Mouse (Mus musculus) right cerebral cortex, postnatal 10 days (tissue): Measurements from ENCODE around the gene Olfr642.

Experiments
- DNase-seq, 2 experiments: peaks; one replicate each; pipeline ENCODE4 v3.0.0; 2021; ENCODE audit warnings: low spot score in 2 of 2

Olfr642 gene

DNA sequence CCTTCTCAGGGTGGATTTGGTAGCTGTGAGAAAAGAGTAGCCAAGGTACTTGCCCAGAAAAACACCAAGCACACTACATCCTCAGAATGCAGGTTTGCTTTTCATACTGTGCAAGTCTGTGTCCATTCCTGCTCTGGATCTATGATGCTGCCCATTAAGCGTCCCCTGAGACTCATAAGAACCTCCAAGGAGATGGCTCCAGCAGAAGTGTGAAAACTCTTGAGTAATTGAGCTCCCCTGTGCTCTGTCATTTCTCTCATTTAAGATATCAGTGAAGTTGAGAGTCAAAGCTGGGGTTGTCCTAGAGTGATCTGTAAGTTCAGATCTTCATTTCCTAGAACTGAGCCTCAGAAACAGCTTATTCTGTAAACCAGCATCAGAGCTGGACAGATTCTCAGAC lies at the start of gene Olfr642:
Olfr642 (minus strand) TSS at position 101 of the 400 bp plus-strand sequence.
- DNase-seq = no peak

DNA sequence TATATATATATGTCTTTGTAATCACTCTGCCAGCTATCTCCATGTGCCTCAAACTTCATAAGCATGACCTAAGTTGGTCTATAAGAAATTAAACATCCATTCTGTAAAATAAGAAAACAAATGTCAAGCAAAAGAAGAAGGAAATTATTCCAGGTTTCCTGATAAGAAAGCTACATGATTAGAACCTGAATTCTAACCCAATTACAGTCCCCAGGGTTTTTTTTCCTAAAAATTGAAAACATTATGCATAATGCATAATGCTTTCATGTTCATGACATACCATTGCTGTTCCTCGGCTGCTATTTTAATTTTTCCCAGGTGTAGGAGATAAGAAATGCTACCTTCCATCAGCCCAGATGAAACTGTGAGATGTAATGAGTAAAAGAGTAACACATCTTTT lies 32.9 kb upstream of the Olfr642 start, which contains the start of gene Olfr645:
Olfr645 (minus strand) TSS at position 101 of the 400 bp plus-strand sequence.
- DNase-seq = no peak

DNA sequence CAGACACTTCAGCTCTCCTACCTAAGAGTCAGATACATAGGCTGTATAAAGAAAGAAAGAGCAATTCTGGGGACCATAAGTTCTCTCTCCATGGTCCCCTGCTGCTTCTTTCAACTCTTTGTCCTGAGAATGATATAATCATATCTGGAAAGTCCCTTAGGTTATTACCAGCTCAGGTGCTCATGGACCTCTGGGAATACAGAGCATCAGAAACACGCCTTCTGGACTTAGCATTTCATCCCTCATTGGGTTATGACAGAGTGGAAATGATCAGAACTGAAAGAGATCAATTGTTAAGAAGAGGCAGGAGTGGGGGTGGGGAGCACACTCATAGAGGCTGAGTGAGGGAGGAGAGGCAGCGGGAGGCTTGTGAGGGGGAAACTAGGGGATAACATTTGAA lies 19.3 kb upstream of the Olfr642 start, which contains the start of gene Olfr644:
Olfr644 (minus strand) TSS at position 101 of the 400 bp plus-strand sequence.
- DNase-seq = no peak

DNA sequence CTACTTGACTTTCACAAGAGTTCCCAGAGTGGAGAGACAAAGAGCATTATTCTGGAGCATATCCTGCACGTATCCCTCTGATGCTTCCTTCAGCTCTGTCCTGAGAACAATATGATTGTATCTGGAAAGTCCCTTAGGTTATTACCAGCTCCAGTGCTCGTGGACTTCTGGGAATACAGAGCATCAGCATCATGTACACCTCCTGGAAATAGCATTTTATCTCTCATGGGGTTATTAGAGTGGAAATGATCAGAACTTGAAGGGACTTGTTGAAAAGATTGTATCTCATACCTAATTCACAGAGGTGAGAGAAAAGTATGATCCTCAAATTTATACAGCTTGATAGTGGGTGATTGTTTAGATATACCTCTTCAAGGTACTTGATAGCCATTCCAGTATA lies 8.9 kb upstream of the Olfr642 start, which contains the start of gene 4930516K23Rik:
4930516K23Rik (minus strand) TSS at position 101 of the 400 bp plus-strand sequence.
- DNase-seq = no peak

DNA sequence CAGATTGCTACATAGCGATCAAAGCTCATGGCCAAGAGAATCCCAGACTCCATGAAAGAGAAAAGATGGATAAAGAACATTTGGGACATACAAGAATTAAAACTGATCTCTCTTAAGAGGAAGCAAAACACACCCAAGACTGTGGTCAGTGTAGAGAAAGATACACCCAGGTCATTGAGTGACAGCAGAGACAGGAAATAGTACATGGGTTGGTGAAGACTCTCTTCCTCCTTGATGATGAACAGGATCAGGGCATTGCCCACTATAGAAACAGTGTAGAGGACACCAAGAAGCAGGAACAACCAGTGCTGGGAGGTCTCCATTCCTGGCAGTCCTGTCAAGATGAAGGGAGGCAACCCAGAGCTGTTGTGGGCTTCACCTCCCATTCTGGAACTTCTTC lies 6.7 kb upstream of the Olfr642 start:
- no peak for DNase-seq

DNA sequence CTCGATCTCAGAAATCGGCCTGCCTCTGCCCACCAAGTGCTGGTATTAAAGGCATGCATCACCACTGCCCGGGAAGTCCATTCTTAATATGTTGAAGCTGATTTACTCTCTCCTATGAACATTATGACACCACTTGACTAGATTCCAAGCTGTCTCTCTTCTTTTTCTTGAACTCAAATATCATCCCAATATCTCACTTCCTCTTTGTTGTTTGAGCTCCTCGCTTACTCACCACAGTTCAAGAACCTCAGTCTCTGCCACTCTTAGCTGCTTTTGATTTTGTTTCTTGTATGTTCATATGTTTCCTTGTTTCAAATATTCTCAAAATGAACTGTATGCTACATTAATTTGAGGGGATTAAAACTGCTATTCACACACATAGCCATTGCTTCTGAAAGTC lies 1.7 kb downstream of the Olfr642 start:
- no peak for DNase-seq

DNA sequence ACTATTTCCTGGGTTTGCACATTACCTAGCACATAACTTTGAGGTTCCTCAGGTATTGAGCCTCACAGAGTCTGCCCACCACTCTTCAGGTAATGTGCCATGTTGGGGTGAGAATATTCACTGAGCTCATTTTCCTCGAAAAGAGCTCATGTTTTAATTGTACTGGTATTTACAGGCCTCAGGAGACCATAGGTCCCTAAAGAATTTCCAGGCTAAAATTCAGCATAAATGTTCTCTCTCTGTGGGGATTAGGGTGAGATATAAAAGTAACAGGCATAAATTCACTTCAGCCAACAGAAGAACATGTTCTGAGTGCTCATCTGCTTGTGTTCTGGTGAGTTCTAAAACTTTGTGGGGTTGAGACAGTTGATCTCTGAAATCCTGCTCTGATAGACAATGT lies 17.3 kb downstream of the Olfr642 start, which contains the start of gene Olfr641:
Olfr641 (plus strand) TSS at position 301 of the 400 bp plus-strand sequence.
- no peak for DNase-seq

DNA sequence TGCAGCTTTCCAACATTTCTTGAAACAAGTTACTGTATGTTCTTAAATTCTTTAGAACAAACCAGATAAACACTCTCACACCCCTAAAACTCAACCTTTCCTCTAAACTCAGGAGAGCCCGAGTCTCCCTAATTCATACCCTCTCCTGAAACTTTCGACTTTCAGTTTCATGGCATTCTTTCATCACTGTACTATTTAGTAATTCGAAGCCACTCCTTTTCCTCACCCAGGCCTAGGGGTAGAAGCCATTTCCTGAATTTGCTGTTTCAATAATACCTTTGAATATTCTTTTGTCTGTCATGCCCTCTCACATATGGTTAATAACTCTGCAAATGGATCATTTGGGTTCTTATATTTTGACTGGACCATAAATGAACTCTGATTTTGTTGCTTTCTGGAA lies 25.5 kb downstream of the Olfr642 start:
- no peak for DNase-seq

DNA sequence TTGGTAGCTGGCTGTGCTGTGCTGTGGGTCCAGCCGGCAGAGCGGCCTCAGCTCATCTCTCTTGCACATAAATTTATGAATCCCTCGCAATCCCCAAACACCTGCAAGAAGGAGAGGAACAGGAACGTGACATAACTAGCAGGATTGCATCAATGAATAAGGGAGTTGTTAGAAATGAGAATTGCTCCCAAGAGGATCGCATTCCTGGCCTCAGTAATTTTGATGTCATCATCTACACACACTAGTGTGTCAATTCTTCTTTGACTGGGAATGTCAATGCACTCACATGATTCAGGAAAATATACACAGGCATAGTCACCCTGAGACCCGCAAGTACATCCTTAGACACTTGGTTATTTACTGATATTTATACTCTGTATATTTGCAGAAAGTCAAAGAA lies 27.0 kb downstream of the Olfr642 start, which contains the start of gene Olfr640:
Olfr640 (minus strand) TSS at position 101 of the 400 bp plus-strand sequence.
- DNase-seq = no peak

DNA sequence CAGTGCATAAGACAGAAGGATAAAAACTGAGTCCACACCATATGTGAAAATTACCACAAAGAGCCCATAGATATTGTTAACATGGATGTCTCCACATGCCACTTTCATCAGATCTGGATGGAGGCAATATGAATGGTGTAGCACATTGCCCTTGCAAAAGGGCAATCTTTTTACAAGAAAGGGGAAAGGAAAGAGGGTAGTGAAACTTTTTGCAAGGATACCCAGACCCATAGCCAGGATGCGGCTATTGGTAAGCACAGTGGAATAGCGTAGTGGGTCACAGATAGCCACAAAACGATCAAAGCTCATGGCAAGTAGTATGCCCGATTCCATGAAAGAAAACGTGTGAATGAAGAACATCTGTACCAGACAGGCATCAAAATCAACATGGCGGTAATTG lies 30.8 kb downstream of the Olfr642 start:
- DNase-seq = no peak

DNA sequence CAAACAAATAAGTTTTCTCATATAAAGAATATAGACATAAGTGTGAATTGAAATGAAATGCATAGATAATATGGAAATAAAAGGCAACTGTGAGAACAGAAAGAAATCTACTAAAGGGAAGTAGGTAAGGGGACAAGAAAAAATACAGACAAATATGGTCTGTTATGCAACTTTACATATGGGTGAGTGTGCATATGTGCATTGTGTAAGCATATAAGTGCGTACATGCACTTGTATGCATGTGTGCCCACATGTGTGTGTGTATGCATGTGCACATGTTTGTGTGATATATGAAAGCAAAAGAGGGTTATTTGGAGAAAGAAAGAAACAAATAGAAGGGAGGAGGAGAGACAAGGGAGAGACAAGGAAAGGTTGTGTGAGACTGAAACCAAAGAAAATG lies 33.5 kb downstream of the Olfr642 start:
- DNase-seq = no peak

DNA sequence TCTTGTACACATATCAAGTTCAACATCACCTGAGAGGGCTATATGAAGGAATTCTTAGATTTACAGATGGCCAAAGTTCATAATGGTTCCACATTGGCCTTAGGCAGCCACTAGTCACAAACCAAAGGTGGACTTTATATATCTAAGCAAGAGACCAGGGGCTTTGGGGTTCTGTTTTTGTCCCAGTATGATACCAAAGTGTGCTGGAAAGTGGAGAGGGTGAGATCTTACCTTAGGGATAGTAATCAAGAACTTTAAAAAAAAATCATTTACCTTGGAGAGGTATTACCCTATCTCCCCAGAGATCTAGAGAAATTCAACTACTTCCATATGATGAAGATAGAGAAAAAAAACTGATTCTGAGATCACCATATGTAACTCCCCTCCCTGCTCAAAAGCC lies 35.3 kb downstream of the Olfr642 start, which contains the start of gene Olfr639:
Olfr639 (minus strand) TSS at position 101 of the 400 bp plus-strand sequence.
- no peak for DNase-seq

DNA sequence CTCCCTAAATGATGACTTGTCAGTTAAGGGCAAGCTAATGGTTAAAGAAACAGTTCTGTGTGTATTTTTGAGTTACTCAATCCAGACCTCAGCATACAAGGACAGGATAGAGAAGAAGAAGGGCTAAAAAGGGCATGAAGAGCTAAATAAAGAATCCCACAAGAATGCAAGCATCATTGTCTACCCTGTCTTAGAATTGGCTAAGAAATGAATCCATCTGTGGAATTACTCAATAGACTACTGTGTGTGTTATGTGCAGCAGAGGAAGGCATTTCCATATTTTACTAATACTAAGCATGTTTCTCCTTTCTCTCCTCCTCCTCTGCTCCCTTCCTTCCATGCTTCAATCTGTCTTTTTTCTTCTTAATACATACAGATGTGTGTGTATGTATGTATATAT lies 53.3 kb downstream of the Olfr642 start:
- no peak for DNase-seq

DNA sequence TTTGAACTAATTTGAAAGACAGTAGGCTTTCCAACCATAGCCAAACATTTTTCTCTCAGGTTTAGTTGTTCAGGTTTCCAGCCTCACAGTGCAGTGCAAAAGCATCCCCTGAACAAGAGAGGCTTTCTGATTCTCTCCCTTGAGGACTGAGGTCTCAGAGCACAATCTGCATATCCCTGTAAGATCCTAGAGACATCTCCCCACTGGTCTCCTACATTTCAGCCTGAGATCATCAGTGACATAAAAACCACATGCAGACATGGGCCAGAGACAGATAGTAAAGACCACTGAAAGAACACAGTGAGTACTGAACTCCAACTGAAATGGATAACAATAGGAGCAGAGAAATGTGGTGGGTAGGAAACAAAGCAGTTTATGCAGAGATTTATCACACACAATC lies 54.0 kb downstream of the Olfr642 start, which contains the start of gene Olfr638:
Olfr638 (plus strand) TSS at position 301 of the 400 bp plus-strand sequence.
- no peak for DNase-seq
